Mouse (Mus musculus) v-Abl transformed pro-B cells (cell line): Measurements from ENCODE around the gene Paxip1.

Experiments used
- in situ Hi-C, 2 experiments: fragments of 400-800 bp; cut with MboI; formaldehyde crosslinking; loops; one replicate each; pipeline ENCODE4 v1.15.1; 2025; ENCODE audit not compliant: unreplicated experiment in 2 of 2

Gene Paxip1

DNA sequence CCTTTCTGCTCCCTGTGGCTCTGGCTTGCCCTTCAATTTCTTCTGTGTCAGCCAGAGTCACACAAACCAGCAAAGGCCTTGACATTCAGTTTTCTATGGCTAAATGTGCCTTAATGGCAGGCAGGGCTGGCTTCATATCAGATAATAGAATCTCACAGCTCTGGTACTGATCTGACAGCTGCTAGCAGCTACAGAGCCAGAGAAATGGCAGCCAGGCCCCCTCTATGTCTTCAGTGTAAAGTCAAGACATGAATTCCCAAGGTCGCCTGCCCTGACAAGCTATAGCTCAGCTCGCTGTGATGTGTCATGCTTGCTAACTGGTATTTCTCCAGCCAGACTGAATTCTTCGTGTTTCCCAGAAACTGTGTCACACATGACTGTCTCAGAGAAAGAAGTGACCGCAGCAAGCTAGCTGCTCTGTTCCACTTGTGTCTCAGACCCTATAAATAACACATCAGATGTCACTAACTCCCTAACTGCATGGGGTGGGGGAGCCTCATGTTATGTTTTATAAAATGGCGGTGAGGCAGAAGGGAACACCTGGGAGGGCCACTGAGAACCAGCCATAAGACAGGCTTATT lies 59.1 kb downstream of the Paxip1 start:
- in situ Hi-C loops = loop anchor here (10.0 to 25.0 kb wide), 3 partner anchors 262 to 1555 kb away; no protein-coding TSS in a partner anchor

DNA sequence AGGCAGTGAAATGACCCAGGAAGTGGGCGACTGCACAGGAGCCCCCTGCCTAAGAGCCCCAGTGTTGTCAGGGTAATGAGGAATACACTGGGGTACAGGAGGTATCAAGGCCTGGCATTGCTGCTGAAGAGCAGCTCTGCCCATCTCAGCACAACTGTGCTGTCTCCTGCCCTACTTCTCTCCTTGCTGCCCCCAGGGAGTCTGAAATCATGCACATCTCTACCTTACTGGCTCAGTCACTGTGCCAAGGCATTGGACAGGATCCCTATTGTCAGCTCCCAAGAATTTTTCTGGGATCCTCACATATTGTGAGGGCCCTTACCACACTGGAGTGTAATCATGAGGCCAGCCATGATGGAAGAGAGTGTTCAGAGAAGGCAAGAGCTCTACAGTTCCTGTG lies 60.1 kb downstream of the Paxip1 start:
- in situ Hi-C loops = loop anchor here (10.0 to 25.0 kb wide), 3 partner anchors 263 to 1556 kb away; no protein-coding TSS in a partner anchor

- in situ Hi-C loops = loop anchor here (10.0 to 25.0 kb wide), 3 partner anchors 264 to 1557 kb away; no protein-coding TSS in a partner anchor
Observed at GRCm38 (mm10) chr5:27730666-27731065, 60.8 kb downstream of the Paxip1 start.

DNA sequence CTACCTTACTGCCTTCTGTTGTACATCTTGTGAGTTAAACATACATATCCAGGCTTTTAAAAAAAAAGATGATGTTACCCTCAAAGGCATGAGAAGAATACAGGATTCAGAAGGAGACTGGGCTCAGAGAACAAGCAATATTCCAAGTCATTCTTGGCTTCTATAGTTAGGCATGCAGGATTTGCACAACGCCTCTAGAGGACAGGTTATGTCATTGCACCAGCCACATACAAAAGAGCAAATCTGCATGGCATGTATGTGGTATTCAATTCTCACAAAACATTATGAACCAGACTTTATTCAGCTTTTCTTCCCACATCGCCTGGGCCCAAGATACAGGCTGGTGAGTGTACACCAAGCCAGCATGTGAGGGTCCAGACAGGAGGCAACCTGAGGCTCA lies 67.0 kb downstream of the Paxip1 start:
- in situ Hi-C loops = no loop called here

- in situ Hi-C loops = no loop called here
Observed at GRCm38 (mm10) chr5:27719311-27719710, 72.2 kb downstream of the Paxip1 start.

DNA sequence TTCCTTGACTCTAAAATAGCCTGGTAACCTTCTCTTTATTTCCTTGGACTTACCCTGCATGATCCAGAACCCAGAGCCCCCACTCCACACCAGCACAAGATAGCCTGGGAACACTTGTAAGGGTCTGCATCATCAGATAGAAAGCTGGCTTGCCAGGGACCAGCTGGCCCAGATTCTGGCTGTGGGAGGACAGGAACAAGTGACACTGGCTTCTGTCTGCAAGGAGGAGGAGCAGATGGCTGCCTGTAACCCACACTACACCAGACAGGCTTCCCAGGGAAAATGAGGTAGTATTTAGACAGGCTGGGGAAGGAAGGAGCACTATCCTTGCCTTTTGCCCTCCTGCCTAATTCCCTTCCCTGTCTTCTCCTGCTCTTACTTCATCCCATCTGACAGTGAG lies 74.2 kb downstream of the Paxip1 start:
- in situ Hi-C loops = no loop called here

GRCm38 (mm10) chr5:27716026-27716425 lies 75.5 kb downstream of the Paxip1 start:
- in situ Hi-C loops = no loop called here

DNA sequence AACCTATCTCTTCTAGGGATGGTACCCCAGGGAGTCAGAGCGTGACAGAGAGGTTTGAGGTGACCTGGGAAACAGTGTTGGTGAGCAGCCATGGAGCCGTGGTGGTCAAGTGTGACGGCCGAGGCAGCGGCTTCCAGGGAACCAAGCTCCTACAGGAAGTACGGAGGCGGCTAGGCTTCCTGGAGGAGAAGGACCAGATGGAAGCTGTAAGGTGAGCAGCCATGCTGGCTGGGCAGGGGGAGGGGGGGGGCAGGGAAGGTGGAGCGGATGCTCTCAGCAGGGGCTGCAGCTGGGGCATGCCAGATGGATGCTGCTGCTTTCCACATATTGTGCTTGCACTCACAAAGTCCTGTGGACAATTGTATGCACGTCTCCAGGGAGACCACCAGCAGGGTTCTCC lies 77.1 kb downstream of the Paxip1 start:
- in situ Hi-C loops = no loop called here

GRCm38 (mm10) chr5:27711461-27712192 lies 79.9 kb downstream of the Paxip1 start:
- in situ Hi-C loops = no loop called here

GRCm38 (mm10) chr5:27708209-27708608 lies 83.3 kb downstream of the Paxip1 start:
- in situ Hi-C loops = no loop called here

DNA sequence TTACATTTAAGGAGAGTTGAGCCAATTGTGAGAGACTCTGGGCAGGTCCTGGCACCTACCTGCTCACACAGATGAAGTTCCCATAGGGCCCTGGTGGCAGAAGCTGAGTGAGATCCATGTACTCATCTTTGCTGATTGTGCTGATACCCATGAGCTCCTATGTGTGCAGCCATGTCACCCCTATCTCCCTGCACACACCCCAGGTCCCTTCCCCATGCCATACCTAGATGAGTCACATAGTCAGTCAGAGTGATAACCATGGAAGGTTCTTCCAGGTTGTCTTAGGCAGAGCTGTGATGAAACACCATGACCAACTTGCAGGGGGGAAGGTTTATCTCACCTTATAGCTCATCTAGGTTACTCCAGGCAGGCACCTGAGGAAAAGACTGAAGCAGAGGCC lies 84.2 kb downstream of the Paxip1 start:
- in situ Hi-C loops = no loop called here

- in situ Hi-C loops = no loop called here
Observed at GRCm38 (mm10) chr5:27706551-27706950, 84.9 kb downstream of the Paxip1 start.

DNA sequence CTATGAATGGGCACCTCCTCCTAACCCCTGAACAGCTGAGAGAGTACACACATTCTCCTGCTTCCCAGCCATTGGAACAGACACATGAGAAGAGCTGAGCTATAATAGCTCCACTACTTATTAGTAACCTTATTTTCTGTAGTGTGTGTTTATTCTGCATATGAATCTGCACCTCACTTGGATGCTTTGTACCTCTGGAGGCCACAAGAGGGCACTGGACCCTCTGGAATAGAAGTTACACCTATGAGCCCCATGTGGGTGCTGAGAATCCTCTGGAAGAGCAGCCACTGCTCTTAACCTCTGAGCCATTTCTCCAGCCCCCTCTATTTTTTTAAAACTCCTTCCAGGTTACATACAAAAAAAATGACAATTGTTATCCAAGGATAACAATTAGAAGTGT lies 86.5 kb downstream of the Paxip1 start:
- in situ Hi-C loops = no loop called here

- in situ Hi-C loops = no loop called here
Observed at GRCm38 (mm10) chr5:27702482-27702881, 89.0 kb downstream of the Paxip1 start.
